Mouse (Mus musculus): Measurements from ENCODE around the gene Insl6. TPM values are rescaled to one million over a fixed set of nuclear protein-coding genes. Genes with fewer than 3 reads are reported as not detected.

Insl6 gene
- polyA plus RNA-seq, 1 experiment from 2014 or later: 8.6 TPM

- no peak overlapping the region for H3K27ac ChIP-seq (ENCODE audit: low read depth, low read length)
- WGBS: 3% methylated on average over 33 of the region's 33 CpGs
- no peaks in the 10 kb centered on the region for H3K4me1 ChIP-seq (replicated peaks; ENCODE audit: control insufficient read depth, insufficient read depth, low read length)
- H3K9me3 ChIP-seq (ENCODE audit: control insufficient read depth, low read length): no peaks in the 10 kb centered on the region
- no peaks in the 10 kb centered on the region for H3K27me3 ChIP-seq (ENCODE audit: control insufficient read depth, insufficient read depth, low read length)
- H3K4me3 ChIP-seq (ENCODE audit: low read depth, low read length): peak overlapping the region; percentile 52
- peak; percentile 85 for DNase-seq (ENCODE audit: low spot score)
- H3K9ac ChIP-seq (ENCODE audit: low read depth, low read length): peak overlapping the region; percentile 71
- no peaks in the 10 kb centered on the region for H3K36me3 ChIP-seq (ENCODE audit: control insufficient read depth, insufficient read depth, low read length)
- peak; percentile 100 for ATAC-seq (ENCODE audit: low FRiP score)
- peak overlapping the region; percentile 65 for H3K4me2 ChIP-seq (replicated peaks; ENCODE audit: low read depth, low read length)
These were observed 36.4 kb upstream of the Insl6 start for GRCm38 (mm10) chr19:29361468-29362130.

DNA sequence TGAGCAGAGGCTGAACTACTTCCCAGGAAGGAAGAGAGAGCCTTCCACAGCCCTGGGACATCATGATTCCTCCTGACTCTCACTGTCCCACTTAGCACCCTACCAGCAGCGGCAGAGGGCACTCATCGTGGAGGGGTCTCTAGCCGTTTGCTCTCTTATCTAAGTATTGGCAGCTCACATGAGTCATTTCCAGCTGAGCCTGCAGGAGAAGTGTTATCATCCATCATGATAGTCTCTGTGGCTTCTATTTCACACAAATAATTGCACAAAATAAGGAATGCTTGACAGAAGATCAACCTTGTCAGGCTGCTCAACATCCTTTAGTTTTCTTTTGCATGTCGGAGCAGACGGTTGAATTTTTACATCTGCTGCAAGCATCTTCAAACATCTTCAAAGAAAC is 35.1 kb upstream of the Insl6 start:
- Histone ChIP-seq H3K9ac (ENCODE audit: low read depth, low read length) (0 out of 2 replicates have a peak overlapping the region, but pooled peaks have one; percentile 11), H3K4me1 (replicated peaks; ENCODE audit: control insufficient read depth, insufficient read depth, low read length) (no peaks in the 10 kb centered on the region), H3K4me2 (replicated peaks; ENCODE audit: low read depth, low read length) (no peak overlapping the region), H3K27ac (ENCODE audit: low read depth, low read length) (no peak overlapping the region), H3K27me3 (ENCODE audit: control insufficient read depth, insufficient read depth, low read length) (no peaks in the 10 kb centered on the region), H3K9me3 (ENCODE audit: control insufficient read depth, low read length) (no peaks in the 10 kb centered on the region), H3K4me3 (ENCODE audit: low read depth, low read length) (no peak overlapping the region), H3K36me3 (ENCODE audit: control insufficient read depth, insufficient read depth, low read length) (no peaks in the 10 kb centered on the region)
- ATAC-seq (ENCODE audit: low FRiP score) (no peak), DNase-seq (ENCODE audit: low spot score) (no peak)
- 85% methylated on average over 5 of the region's 5 CpGs for WGBS

- H3K4me3 ChIP-seq (ENCODE audit: low read depth, low read length): no peak overlapping the region
- H3K4me2 ChIP-seq (replicated peaks; ENCODE audit: low read depth, low read length): no peak overlapping the region
- H3K27me3 ChIP-seq (ENCODE audit: control insufficient read depth, insufficient read depth, low read length): no peaks in the 10 kb centered on the region
- WGBS: 85% methylated on average over 11 of the region's 11 CpGs
- H3K4me1 ChIP-seq (replicated peaks; ENCODE audit: control insufficient read depth, insufficient read depth, low read length): no peaks in the 10 kb centered on the region
- ATAC-seq (ENCODE audit: low FRiP score) (no peak), DNase-seq (ENCODE audit: low spot score) (no peak)
- H3K9ac ChIP-seq (ENCODE audit: low read depth, low read length): no peak overlapping the region
- H3K9me3 ChIP-seq (ENCODE audit: control insufficient read depth, low read length): no peaks in the 10 kb centered on the region
- H3K36me3 ChIP-seq (ENCODE audit: control insufficient read depth, insufficient read depth, low read length): no peaks in the 10 kb centered on the region
- H3K27ac ChIP-seq (ENCODE audit: low read depth, low read length): no peak overlapping the region
These were observed 31.1 kb upstream of the Insl6 start for GRCm38 (mm10) chr19:29356281-29356680.

DNA sequence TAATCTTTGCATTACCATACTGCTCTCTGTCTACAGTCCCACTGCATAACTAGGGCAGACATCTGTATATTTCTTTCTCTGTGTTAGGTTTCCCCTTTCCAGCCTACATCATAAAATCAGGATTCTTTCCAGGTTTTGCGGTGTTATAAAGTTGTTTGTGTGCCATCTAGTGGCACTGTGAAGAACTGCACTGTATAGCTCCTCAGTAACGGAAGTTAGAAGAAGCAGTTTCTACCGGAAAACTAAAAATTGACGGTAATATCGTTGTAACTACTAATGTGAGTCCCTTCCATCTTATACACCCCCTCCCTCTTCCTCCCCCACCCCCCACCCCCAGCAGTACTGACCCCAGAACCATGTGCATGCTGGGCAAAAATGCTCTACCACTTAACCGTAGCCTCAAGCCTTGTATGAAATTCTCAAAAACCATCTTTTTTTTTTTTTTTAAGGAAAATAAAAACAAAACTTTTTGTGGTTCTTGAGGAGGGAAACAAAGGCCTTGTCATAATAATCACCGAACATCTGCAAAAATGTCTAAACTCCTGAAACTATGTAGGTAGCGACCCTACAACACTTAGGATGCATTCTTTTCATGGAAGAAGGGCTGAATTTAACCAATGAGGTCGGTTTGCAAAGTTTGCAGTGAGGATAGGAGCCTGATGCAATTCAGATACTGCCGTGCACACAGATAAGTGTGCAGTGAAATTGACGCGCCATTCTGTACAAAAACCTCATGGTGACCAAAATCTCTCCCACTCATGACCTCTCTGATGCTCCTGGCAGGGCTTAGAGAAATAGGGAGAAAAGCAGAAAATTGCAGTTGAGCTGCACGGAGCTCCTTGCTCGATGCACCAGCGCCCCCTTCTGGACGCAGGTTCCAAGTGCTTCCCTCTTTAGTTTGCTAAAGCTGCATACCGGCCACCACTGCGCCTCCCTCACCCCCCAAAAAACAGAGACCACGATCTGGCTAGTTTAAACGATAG is 30.0 kb upstream of the Insl6 start:
- no peak overlapping the region for H3K27ac ChIP-seq (ENCODE audit: low read depth, low read length)

GRCm38 (mm10) chr19:29350991-29351390 is 25.8 kb upstream of the Insl6 start:
- DNase-seq (ENCODE audit: low spot score): no peak
- WGBS: 33% methylated on average over 5 of the region's 5 CpGs
- H3K27ac ChIP-seq (ENCODE audit: low read depth, low read length): no peak overlapping the region

More for the DNA sequence above, 30.0 kb upstream of the Insl6 start:
- WGBS: 5% methylated on average over 20 of the region's 20 CpGs
- H3K4me1 ChIP-seq (replicated peaks; ENCODE audit: control insufficient read depth, insufficient read depth, low read length): 0 out of 2 replicates have a peak, but pooled peaks cover 3% of the 10 kb centered on the region
- H3K4me2 ChIP-seq (replicated peaks; ENCODE audit: low read depth, low read length): peak overlapping the region; percentile 44
- no peak overlapping the region for H3K9ac ChIP-seq (ENCODE audit: low read depth, low read length)
- no peaks in the 10 kb centered on the region for H3K9me3 ChIP-seq (ENCODE audit: control insufficient read depth, low read length)
- peak; percentile 92 for DNase-seq (ENCODE audit: low spot score)
- no peaks in the 10 kb centered on the region for H3K27me3 ChIP-seq (ENCODE audit: control insufficient read depth, insufficient read depth, low read length)
- H3K36me3 ChIP-seq (ENCODE audit: control insufficient read depth, insufficient read depth, low read length): no peaks in the 10 kb centered on the region
- H3K4me3 ChIP-seq (ENCODE audit: low read depth, low read length): peak overlapping the region; percentile 25
- ATAC-seq (ENCODE audit: low FRiP score): peak; percentile 59; the same call in 1 of the 2 replicates

DNA sequence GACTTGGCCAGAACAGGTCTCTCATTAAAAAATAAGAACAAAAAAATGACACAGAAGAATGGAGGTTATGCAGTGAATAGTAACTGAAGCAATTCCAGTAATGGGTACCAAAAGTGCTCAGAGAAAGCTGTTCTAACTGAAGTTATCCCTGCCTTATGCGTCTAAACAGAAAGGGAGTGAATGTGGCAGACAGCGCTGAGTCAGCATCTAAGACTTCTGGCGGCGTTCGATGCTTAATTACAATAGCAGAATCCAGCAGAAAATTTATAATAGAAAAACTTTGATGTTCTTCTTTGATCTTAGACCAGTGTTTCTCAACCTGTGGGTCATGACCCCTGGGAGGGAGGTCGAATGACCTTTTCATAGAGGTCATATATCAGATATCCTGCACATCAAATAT is 20.5 kb upstream of the Insl6 start:
- no peaks in the 10 kb centered on the region for H3K36me3 ChIP-seq (ENCODE audit: control insufficient read depth, insufficient read depth, low read length)
- H3K4me3 ChIP-seq (ENCODE audit: low read depth, low read length): no peak overlapping the region
- no peak overlapping the region for H3K4me2 ChIP-seq (replicated peaks; ENCODE audit: low read depth, low read length)
- no peak for DNase-seq (ENCODE audit: low spot score)
- no peaks in the 10 kb centered on the region for H3K9me3 ChIP-seq (ENCODE audit: control insufficient read depth, low read length)
- no peak for ATAC-seq (ENCODE audit: low FRiP score)
- no peak overlapping the region for H3K27ac ChIP-seq (ENCODE audit: low read depth, low read length)
- H3K9ac ChIP-seq (ENCODE audit: low read depth, low read length): no peak overlapping the region
- WGBS: 82% methylated on average over 6 of the region's 6 CpGs
- H3K4me1 ChIP-seq (replicated peaks; ENCODE audit: control insufficient read depth, insufficient read depth, low read length): no peaks in the 10 kb centered on the region
- no peaks in the 10 kb centered on the region for H3K27me3 ChIP-seq (ENCODE audit: control insufficient read depth, insufficient read depth, low read length)

More at GRCm38 (mm10) chr19:29350991-29351390, 25.8 kb upstream of the Insl6 start:
- H3K9me3 ChIP-seq (ENCODE audit: control insufficient read depth, low read length): no peaks in the 10 kb centered on the region
- no peaks in the 10 kb centered on the region for H3K36me3 ChIP-seq (ENCODE audit: control insufficient read depth, insufficient read depth, low read length)
- H3K27me3 ChIP-seq (ENCODE audit: control insufficient read depth, insufficient read depth, low read length): no peaks in the 10 kb centered on the region
- H3K4me3 ChIP-seq (ENCODE audit: low read depth, low read length): no peak overlapping the region
- ATAC-seq (ENCODE audit: low FRiP score): no peak
- 0 out of 2 replicates have a peak, but pooled peaks cover 3% of the 10 kb centered on the region for H3K4me1 ChIP-seq (replicated peaks; ENCODE audit: control insufficient read depth, insufficient read depth, low read length)
- H3K4me2 ChIP-seq (replicated peaks; ENCODE audit: low read depth, low read length): no peak overlapping the region
- H3K9ac ChIP-seq (ENCODE audit: low read depth, low read length): no peak overlapping the region

DNA sequence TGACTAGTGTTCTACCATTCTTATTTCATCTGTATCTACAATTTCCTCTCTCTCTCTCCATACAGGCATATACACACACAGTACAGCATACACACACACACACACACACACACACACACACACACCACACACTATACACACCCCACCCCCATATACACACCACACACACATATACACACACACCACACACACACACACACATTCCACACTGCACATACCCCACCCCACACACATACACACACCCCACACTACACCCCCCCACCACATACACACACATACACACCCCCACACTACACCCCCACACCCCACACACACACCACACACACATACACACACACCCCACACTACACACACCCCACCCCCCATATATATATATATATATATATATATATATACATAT is 19.7 kb upstream of the Insl6 start:
- no peak for ATAC-seq (ENCODE audit: low FRiP score)

GRCm38 (mm10) chr19:29342281-29342680 is 17.1 kb upstream of the Insl6 start:
- no peaks in the 10 kb centered on the region for H3K4me1 ChIP-seq (replicated peaks; ENCODE audit: control insufficient read depth, insufficient read depth, low read length)
- no peak overlapping the region for H3K9ac ChIP-seq (ENCODE audit: low read depth, low read length)
- 88% methylated on average over 6 of the region's 6 CpGs for WGBS
- H3K27me3 ChIP-seq (ENCODE audit: control insufficient read depth, insufficient read depth, low read length): no peaks in the 10 kb centered on the region
- H3K4me3 ChIP-seq (ENCODE audit: low read depth, low read length): no peak overlapping the region
- H3K27ac ChIP-seq (ENCODE audit: low read depth, low read length): no peak overlapping the region
- H3K9me3 ChIP-seq (ENCODE audit: control insufficient read depth, low read length): no peaks in the 10 kb centered on the region
- no peak for DNase-seq (ENCODE audit: low spot score)
- no peak overlapping the region for H3K4me2 ChIP-seq (replicated peaks; ENCODE audit: low read depth, low read length)
- ATAC-seq (ENCODE audit: low FRiP score): no peak
- no peaks in the 10 kb centered on the region for H3K36me3 ChIP-seq (ENCODE audit: control insufficient read depth, insufficient read depth, low read length)

More for the DNA sequence above, 19.7 kb upstream of the Insl6 start:
- no peaks in the 10 kb centered on the region for H3K4me1 ChIP-seq (replicated peaks; ENCODE audit: control insufficient read depth, insufficient read depth, low read length)
- H3K4me2 ChIP-seq (replicated peaks; ENCODE audit: low read depth, low read length): no peak overlapping the region
- H3K9ac ChIP-seq (ENCODE audit: low read depth, low read length): no peak overlapping the region
- no peaks in the 10 kb centered on the region for H3K27me3 ChIP-seq (ENCODE audit: control insufficient read depth, insufficient read depth, low read length)
- no peaks in the 10 kb centered on the region for H3K9me3 ChIP-seq (ENCODE audit: control insufficient read depth, low read length)
- no peak overlapping the region for H3K27ac ChIP-seq (ENCODE audit: low read depth, low read length)
- H3K4me3 ChIP-seq (ENCODE audit: low read depth, low read length): no peak overlapping the region
- no peak for DNase-seq (ENCODE audit: low spot score)
- H3K36me3 ChIP-seq (ENCODE audit: control insufficient read depth, insufficient read depth, low read length): no peaks in the 10 kb centered on the region

Measured in hindbrain, embryonic 11.5 days (tissue).